Mouse (Mus musculus): ENCODE data around the gene Tdrd6.

Tdrd6 gene

DNA sequence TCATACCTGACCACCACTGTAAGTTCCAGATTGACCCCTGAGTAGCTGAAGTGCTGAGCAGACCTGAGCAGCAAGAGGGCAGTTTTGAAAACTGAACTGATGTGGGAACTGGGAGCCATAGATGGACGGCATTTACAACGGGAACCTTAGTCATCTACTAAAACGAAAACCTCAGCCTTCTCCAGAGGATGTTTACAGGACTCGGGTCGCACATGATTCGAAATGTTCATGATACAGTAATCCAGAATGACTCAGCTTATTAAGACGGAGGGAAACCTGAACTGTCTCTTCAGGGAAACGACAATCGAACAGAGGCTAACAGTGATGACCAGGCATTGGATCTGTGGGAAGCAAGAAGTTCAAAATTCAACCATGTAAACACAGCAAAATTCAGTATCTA, 10.9 kb downstream of the Tdrd6 start:
- in situ Hi-C loops (cut with MboI, MseI): no loop called here

DNA sequence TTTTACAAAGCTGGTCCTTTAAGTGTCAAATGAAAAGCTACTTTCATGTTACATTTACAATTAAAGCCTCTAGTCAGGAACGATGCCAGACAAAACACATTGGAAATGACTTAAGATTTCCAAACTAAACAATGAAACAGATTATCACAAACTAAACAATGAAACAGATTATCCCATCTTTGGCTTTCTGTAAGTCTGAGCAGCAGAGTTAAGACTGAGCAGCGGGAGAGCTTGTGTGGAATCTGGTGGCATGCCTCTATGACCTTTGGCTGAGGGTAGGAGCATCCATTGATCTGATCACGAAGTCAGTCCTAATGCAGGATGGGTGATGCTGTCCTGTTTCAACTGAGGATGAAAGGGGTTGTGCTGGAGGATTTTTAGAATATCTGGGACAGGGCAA, 17.9 kb downstream of the Tdrd6 start:
- in situ Hi-C loops (cut with MboI, MseI): no loop called here

DNA sequence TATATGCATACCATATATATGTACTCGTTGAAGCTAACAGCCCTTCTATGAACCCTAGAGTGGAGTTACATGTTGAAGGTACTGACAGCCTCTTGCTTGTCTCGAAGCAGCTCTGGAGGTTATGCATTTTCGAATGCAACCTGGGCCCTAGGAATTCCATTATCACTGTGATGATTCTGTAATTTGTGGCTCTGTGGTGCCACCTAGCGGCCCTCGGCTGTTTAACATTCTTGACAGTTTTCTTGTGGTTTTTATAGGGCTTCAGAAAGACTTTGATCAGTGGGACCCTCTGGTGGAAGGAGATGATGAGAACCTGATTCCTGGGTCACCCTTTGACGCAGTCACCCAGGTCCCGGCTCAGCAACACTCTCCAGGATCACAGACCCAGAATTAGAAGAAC, 18.5 kb downstream of the Tdrd6 start:
- in situ Hi-C loops (cut with MboI, MseI): no loop called here

DNA sequence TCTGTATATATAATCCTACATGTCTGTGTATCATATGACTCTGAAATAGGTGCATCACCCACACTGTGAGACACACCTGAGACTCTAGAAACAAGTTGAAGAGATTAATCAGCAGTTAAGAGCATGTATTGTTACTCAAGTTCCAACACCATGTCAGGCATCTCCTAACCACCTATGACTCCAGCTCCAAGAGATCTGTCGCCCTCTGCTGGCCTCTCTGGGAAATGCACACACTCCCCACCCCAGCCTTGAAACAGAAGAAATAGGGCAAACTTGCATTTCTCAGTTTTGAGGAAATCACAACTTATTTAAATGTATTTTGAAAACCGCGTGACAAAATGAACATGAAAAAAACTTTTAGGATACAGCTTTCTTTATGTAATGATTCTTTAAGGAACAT, 23.4 kb downstream of the Tdrd6 start:
- in situ Hi-C loops (cut with MboI, MseI): loop anchor here (5.0 kb wide), 1 partner anchor 84 kb away; no protein-coding TSS in a partner anchor

DNA sequence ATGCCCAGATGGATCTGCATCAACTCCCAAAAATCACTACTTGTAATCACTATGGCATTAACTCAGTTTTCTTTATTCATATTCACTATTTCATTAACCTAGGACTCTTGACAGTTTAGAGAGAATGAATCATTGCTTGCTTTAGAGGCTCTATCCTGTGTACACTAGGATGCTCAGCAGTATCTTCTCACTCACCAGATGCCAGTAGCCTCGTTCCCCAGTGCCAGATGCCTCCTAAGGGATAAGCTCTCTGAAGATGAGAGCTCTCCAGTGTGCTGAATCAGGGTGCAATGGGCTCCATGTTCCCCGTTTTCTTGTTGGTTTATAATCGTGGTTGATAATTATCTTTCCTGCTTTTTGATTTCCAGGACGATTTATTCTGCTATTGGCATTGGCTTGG, 31.4 kb downstream of the Tdrd6 start:
- in situ Hi-C loops (cut with MboI, MseI): no loop called here

DNA sequence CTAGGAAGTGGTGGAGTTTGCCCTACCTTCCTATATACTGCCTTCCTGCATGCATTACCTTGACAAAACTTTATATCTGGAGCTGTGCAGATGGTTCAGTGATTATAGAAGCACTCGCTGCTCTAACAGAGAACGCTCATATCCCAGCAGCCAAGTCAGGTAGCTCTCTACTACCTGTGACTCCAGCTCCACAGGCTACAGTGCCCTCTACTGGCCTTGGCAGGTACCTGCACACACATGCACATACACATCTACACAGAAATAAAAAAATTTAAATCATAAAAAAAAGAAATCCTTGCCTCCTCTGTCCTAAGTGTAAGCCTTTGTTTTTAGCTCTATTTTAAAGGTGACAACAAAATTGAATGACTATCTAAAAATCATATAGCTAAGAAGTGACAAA, 32.4 kb downstream of the Tdrd6 start:
- in situ Hi-C loops (cut with MboI, MseI): no loop called here

DNA sequence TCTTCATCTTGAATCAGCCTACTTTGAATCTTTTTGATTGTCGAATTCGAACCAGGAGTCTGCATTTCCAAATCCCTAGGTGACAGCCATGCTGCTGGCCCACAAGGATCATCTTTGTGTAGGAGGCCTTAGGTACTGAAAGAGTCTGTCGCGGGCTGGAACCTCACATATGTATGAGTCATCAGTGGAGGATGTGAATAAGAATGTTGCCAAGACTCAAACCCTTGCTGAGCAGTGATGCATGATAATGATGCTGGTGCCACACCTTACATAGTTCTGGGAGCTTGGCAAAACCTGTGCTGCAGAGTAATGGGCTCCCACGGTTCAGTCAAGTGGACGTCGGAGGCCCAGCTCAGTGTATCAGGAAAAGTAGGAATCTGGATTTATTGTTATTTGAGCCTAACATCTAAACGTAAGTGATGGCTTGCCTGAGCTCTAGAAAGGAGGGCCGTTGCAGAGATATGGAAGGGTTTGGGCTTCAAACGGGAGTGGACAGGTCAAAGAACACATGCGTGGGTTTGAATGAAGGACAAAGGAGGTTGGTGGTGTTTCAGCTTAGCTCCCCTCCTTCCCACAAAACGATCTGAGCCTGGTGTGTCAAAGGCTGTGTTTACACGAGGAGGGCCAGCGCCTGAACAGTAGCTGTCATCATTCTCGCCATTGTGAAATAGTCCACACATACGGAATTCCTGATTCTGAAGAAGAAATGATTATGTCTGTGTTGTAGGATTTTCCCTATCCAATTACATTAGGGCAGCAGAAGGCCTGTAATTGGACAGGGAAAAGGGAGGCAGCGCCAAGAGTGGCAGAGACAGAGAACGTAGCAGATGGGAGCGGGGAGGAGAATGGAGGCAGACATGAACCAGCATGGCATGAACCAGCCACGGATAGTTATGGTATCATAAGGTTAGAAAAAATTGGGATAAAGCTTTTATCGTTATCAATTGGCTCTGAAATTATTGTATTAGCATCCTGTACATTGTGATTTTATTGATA, 37.5 kb downstream of the Tdrd6 start:
- in situ Hi-C loops (cut with MboI, MseI): no loop called here

DNA sequence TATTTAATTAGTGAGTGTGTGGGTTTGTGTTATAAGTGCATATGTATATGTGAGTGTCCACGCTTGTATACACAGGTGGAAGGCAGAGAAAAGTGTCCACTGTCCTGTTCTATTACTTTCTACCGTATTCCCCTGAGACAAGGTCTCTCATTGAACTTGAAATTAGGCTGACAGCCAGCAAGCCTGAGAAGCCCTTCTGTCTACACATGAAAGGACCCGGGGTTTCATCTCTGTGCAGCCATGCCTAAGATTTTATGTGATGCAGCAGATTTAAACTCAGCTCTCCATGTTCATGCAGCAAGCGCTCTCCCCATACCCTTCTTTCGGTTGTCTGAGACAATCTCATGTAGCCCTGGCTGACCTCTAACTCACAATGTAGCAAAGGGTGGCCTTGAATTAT, 39.6 kb downstream of the Tdrd6 start:
- in situ Hi-C loops (cut with MboI, MseI): no loop called here

DNA sequence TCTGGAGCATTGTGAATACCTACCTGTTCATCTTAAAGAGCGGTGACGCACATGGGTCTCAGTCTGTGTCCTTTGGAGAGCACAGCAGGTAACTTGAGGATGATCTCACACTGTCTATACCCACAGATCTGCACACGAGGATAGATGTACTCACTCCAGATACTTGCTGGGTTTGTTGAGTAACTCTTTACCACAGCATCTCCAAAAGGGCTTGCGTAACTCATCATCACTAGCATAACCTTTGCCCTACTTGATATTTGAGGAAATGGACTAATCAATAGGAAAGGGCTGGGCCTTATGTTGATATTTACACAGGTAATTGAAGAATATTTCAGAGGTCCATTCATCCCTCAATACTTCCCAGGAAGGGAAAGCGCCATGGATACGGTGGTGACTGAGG, 40.3 kb downstream of the Tdrd6 start:
- in situ Hi-C loops (cut with MboI, MseI): loop anchor here (10.0 kb wide), 1 partner anchor 305 kb away; no protein-coding TSS in a partner anchor

DNA sequence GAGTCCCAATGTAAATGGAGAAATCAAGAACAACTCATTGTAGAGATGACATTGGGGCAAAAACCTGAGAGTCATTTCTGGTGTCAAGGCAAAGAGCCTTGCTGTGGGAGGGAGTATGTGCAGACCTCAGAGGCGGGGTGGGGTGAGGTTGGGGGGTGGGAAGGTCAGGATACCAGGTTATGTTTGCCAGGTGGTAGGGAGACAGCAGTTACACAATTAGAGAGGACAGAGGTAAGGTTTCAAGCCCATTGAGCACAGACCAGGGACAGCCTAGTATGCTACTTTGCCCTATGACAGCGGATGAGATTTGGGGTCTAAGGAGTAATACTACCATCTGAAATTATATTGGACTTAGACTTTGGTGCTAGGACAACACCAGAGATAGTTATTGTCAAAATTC, 42.8 kb downstream of the Tdrd6 start:
- in situ Hi-C loops (cut with MboI, MseI): loop anchor here (10.0 kb wide), 1 partner anchor 302 kb away; no protein-coding TSS in a partner anchor

DNA sequence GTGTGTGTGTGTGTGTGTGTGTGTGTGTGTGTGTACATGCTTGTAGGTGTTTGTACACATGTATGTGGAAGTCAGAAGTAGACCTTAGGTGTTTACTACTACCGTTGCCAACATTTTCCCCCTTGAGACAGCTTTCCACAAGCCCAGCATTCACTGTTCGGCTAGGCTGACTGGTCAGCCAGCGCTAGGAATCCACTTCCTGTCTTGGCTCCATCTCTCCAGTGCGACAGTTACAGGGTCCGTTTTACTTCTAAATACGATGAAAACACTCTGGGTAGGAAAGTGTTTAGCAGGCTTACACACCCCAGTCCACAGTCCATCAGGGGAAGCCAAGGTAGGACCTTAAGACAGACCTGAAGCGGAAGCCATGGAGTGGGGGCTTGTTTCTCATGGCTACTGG, 45.3 kb downstream of the Tdrd6 start:
- in situ Hi-C loops (cut with MboI, MseI): loop anchor here (10.0 kb wide), 1 partner anchor 300 kb away; no protein-coding TSS in a partner anchor

DNA sequence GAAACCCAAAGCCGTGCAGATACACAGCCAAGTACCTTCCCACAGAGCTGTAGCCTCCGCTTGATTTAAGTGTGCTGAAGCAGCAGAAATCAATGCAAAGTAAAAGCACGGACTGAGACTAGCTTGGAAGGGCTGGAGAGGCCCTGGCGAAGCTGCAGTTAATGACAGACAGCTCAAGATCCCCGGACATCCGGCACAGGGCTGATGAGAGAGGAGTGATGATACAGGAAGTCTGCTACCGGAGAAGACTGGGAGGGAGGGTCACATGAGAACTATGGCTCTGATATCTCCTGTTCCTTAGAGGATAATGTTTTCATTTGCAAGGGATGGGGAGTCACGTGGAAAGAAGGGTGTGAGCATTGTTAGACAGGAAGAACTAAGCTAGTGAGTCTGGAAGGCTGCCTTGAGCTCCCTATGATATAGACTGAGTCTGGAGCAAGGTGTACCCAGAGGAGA, 49.1 kb downstream of the Tdrd6 start:
- in situ Hi-C loops (cut with MboI, MseI): loop anchor here (10.0 kb wide), 1 partner anchor 296 kb away; no protein-coding TSS in a partner anchor

DNA sequence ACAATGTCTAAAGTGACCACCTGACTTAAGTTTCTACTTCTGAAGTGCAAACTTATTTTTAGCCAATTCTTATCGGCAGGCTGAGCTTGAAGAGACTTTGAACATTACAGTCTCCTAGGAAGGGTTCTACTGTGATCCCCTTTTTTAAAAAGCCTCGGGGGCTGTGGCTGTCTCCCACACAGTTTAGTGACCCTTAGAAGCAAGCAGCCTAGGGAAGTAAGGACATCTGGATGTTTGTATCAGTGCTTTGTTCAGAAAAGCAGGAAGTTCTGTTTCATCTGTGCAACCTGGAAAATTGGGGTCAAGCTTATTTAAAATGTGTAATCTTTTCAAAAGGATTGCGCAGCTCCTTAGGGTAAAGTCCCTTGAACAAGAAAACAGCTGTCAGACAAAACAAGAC, 49.6 kb downstream of the Tdrd6 start:
- in situ Hi-C loops (cut with MboI, MseI): loop anchor here (10.0 kb wide), 1 partner anchor 296 kb away; no protein-coding TSS in a partner anchor

DNA sequence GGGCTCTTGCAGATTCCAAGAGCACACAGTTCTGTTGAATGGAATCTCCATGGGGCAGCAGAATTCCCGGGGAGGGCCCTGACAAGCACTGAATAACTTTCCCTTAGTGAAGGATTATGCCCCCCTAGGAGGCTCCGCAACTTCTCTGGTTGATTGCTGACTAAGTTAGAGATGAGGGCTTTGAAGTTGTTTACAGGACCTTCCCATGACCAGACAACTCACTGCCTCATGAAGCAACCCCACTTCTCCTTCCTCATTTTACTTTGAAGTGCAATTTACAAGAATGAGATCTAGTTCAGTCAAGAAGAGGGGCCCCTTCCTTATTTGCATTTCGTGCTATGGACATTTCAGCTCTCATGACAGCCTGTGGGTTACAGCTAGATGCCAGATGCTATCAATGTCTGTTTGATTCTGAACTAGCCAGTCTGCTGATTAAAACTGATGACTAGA, 56.5 kb downstream of the Tdrd6 start:
- in situ Hi-C loops (cut with MboI, MseI): no loop called here

DNA sequence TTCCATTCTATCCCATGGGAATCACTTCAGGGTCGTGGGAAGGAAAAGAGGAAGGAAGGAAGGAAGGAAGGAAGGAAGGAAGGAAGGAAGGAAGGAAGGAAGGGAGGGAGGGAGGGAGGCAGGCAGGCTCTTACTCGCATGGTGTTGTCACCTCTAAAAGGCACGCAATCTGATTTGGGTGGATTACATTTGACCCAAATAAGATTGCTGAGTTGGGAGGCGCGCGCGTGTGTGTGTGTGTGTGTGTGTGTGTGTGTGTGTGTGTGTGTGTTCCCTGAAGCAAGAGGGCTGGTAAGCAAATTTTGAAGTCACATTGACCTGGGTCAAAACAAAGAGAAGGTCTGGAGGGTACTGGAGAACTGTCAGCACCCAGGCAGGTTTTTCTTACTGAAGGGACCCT, 60.8 kb downstream of the Tdrd6 start:
- in situ Hi-C loops (cut with MboI, MseI): no loop called here

DNA sequence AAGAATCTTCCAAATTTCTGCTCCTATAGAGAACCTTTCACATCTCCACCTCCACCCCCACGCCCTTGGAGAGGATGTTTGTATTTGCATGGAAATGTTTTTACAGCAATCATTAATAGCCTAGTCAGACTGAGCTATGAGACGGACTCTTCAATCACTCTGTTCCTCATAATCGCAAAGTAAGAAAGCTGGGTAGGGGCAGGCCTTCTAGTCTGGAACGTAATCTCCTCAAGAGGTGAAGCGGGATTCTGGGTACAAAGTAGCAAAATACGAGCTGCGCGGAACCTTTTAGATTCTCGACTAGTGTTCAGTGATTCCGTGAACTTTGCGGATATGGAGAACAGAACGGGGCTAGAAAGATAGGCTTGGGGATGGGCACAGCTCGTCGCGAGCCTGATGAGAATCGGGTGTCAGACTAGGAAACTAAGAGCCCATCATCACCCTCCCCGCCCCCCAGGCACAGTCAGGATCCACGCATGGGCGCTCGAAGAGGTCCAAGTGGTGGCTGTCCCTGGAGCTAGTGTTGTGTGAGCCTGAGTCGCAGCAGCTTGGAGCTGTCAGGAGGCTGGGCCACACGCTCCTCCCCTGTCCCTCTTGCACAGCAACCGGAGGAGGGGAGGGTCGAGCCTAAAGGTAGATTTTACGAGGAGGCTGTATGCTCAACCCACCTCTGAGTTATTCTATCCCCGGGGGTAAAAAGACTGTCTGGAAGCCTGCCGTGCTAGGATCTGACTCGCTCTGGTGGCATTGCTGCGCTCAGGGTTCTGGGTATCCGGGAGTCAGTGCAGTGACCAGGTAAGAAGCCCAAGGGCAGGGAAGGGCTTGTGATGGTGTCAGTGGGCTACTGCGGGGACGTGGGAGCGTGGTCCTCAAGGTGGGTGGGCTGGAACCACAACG, 61.9 kb downstream of the Tdrd6 start, which contains the start of gene Pla2g7:
Gene Pla2g7 (plus strand): TSS at position 107 of the 897 bp plus-strand sequence.
- in situ Hi-C loops (cut with MboI, MseI): no loop called here

DNA sequence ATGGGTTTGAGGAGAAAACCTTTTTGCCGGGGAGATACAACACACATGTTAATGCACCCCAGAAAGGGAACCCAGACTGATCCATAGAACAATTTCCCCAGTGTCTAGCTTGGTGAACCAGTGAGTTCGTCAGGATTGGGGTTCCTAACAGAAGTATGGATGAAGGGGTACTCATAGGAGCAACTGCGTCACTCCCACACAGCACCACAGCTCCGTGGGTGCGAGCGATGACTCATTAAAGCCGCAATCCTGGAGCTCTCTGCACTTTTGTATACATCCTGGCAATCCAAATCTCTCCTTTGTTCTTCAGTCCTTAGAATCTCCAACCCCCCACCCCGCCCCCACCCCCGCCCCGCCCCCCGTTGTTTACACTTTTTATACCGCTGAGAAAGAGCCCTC, 62.5 kb downstream of the Tdrd6 start:
- in situ Hi-C loops (cut with MboI, MseI): no loop called here

All from regulatory T cell (primary cell).